Mouse (Mus musculus) small intestine, adult 2 months (tissue): ENCODE data around the gene Kctd19.

Experiments used
- CTCF ChIP-seq: fragments of 200-500 bp; IDR thresholded peaks from 2 replicates; pipeline ENCODE4 v1.5.1; 2012; ENCODE audit warnings: low read depth, mild to moderate bottlenecking, control low read depth, inconsistent platforms, low read length, moderate library complexity, mixed read lengths; ENCODE audit not compliant: insufficient replicate concordance, insufficient read length; ENCODE audit errors: extremely low read depth
- POLR2A ChIP-seq: fragments of 200-500 bp; IDR thresholded peaks from 2 replicates; pipeline ENCODE4 v1.6.1; 2012; ENCODE audit warnings: low read depth, mild to moderate bottlenecking, control low read depth, inconsistent platforms, low read length, moderate library complexity

GRCm38 (mm10) chr8:105361751-105362702 lies 51.3 kb downstream of the Kctd19 start:
- TF ChIP-seq CTCF (no peak), POLR2A (no peak)
